Mouse (Mus musculus): ENCODE results near the gene Ap2a2. TPM values are rescaled to one million over a fixed set of nuclear protein-coding genes. Genes with fewer than 3 reads are reported as not detected.
A peak's percentile ranks its signal among the peaks of the same experiment; 100 is the strongest.

The Ap2a2 gene
- polyA plus RNA-seq, 1 experiment from 2014 or later: 67.1 TPM

DNA sequence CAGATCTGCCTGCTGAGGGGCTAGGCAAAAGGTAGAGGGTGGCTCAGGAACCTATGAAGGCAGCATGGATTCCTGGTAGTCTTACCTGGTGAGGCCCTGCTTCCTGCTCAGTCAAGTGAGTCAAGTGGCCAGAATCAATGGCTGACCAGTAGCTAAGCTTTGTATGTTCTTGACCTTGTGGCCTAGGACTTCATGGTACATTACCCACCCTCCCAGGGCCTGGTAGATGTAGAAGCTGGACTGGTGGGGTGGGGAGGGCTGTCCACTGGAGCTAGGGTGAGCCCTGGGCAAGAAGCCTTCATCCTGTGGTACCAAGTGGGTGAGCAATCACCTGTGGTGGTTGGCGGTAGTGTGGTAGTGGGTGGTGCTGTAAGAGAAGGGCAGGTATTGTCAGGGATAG is 80.4 kb downstream of the Ap2a2 start:
- H3K9me3 ChIP-seq (ENCODE audit: control insufficient read depth, low read length): no peaks in the 10 kb centered on the region
- no peak overlapping the region for H3K9ac ChIP-seq (ENCODE audit: low read depth, low read length)
- H3K36me3 ChIP-seq (ENCODE audit: control insufficient read depth, insufficient read depth, low read length): no peaks in the 10 kb centered on the region
- WGBS: 71% methylated on average over 1 of the region's 1 CpGs
- DNase-seq (ENCODE audit: low spot score) (no peak), ATAC-seq (ENCODE audit: low FRiP score) (no peak)
- H3K27me3 ChIP-seq (ENCODE audit: control insufficient read depth, insufficient read depth, low read length): no peaks in the 10 kb centered on the region
- H3K4me3 ChIP-seq (ENCODE audit: low read depth, low read length): no peak overlapping the region
- H3K27ac ChIP-seq (ENCODE audit: low read depth, low read length): no peak overlapping the region
- H3K4me1 ChIP-seq (replicated peaks; ENCODE audit: control insufficient read depth, insufficient read depth, low read length): no peaks in the 10 kb centered on the region
- H3K4me2 ChIP-seq (replicated peaks; ENCODE audit: low read depth, low read length): no peak overlapping the region

DNA sequence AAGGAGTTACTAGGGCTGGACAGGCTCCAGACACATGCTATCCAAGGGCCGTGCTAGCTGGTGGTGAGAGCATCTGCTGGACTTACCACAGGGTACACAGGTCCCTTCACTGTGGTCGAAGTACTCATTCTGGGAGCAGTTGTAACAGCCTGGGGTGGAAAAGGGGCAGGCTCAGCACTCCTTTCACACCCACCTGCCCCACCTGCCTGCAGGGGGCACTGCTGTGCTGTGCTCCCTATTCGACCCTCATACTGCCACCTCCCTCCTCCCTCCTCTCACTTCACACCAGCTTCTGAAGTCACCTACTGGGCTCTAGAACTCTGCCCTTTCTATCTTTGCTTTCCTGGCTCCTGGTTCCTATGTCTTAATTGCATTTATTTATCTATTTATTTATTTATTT is 81.2 kb downstream of the Ap2a2 start:
- Histone ChIP-seq H3K4me3 (ENCODE audit: low read depth, low read length) (no peak overlapping the region), H3K4me1 (replicated peaks; ENCODE audit: control insufficient read depth, insufficient read depth, low read length) (no peaks in the 10 kb centered on the region), H3K27ac (ENCODE audit: low read depth, low read length) (no peak overlapping the region), H3K9me3 (ENCODE audit: control insufficient read depth, low read length) (no peaks in the 10 kb centered on the region), H3K27me3 (ENCODE audit: control insufficient read depth, insufficient read depth, low read length) (no peaks in the 10 kb centered on the region), H3K4me2 (replicated peaks; ENCODE audit: low read depth, low read length) (no peak overlapping the region), H3K36me3 (ENCODE audit: control insufficient read depth, insufficient read depth, low read length) (no peaks in the 10 kb centered on the region), H3K9ac (ENCODE audit: low read depth, low read length) (no peak overlapping the region)
- no peak for ATAC-seq (ENCODE audit: low FRiP score)
- WGBS: 57% methylated on average over 3 of the region's 3 CpGs
- peak; percentile 33 for DNase-seq (ENCODE audit: low spot score)

DNA sequence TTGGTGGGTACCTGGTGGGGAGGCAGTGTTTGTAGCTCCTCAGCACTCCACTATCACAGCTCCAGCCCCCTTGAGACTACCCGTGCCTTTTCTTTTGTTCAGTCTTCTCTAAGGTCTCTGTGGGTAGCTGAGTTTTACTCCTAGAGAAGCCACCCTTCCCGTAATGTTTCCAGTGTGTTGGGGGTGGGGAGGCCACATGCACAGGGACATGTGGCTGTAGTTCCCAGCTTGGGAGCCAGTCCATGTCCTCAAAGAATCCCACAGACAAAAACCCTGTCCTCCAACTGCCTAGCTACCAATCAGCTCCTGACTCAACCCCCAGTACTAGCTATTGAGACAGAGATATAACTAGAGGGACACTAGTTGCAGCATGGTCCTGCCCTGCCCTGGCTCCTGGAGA is 85.1 kb downstream of the Ap2a2 start:
- DNase-seq (ENCODE audit: low spot score): no peak
- H3K9me3 ChIP-seq (ENCODE audit: control insufficient read depth, low read length): no peaks in the 10 kb centered on the region
- H3K36me3 ChIP-seq (ENCODE audit: control insufficient read depth, insufficient read depth, low read length): no peaks in the 10 kb centered on the region
- H3K4me2 ChIP-seq (replicated peaks; ENCODE audit: low read depth, low read length): no peak overlapping the region
- 71% methylated on average over 2 of the region's 2 CpGs for WGBS
- no peak for ATAC-seq (ENCODE audit: low FRiP score)
- H3K4me3 ChIP-seq (ENCODE audit: low read depth, low read length): no peak overlapping the region
- no peaks in the 10 kb centered on the region for H3K27me3 ChIP-seq (ENCODE audit: control insufficient read depth, insufficient read depth, low read length)
- H3K9ac ChIP-seq (ENCODE audit: low read depth, low read length): no peak overlapping the region
- no peak overlapping the region for H3K27ac ChIP-seq (ENCODE audit: low read depth, low read length)
- no peaks in the 10 kb centered on the region for H3K4me1 ChIP-seq (replicated peaks; ENCODE audit: control insufficient read depth, insufficient read depth, low read length)

DNA sequence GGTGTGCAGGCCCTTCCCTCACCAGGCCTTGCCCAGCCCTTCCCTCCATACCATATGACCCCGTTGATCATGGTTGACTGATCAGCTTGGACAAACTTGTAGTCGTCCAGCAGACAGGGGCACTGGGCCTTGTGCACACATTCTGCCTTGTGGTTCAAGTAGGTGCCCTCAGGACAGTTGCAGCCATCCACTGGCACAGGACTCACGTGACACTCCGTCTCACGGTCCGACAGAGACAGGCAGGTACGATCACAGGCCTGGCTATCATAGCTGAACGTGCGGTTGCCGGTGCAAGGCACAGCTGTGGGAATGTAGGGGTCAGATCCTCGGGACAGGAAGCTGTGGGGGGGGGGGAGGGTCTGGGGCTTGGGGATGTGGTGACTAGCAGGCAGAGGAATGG is 85.8 kb downstream of the Ap2a2 start:
- no peak overlapping the region for H3K4me3 ChIP-seq (ENCODE audit: low read depth, low read length)
- DNase-seq (ENCODE audit: low spot score) (no peak), ATAC-seq (ENCODE audit: low FRiP score) (no peak)
- H3K9me3 ChIP-seq (ENCODE audit: control insufficient read depth, low read length): no peaks in the 10 kb centered on the region
- H3K27me3 ChIP-seq (ENCODE audit: control insufficient read depth, insufficient read depth, low read length): no peaks in the 10 kb centered on the region
- H3K36me3 ChIP-seq (ENCODE audit: control insufficient read depth, insufficient read depth, low read length): no peaks in the 10 kb centered on the region
- no peaks in the 10 kb centered on the region for H3K4me1 ChIP-seq (replicated peaks; ENCODE audit: control insufficient read depth, insufficient read depth, low read length)
- H3K9ac ChIP-seq (ENCODE audit: low read depth, low read length): no peak overlapping the region
- H3K27ac ChIP-seq (ENCODE audit: low read depth, low read length): no peak overlapping the region
- WGBS: 75% methylated on average over 11 of the region's 11 CpGs
- H3K4me2 ChIP-seq (replicated peaks; ENCODE audit: low read depth, low read length): no peak overlapping the region

DNA sequence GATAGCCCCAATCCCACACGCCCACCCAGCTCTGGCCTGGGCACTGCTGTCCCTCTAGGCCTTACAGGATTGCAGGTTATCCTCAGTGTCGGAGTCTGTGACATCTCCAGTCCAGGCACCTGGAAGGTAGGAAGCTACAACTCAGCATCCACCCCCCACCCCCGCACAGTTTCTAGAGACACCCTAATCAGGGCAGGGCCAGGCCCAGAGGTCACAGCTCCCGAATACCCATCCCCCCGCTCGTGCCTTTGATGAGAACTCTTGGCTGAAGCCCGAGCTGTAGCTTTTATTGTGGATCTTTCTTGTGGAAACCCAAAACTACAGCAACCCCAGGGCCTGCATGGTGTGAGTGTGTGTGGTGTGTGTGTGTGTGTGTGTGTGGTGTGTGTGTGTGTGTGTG is 90.2 kb downstream of the Ap2a2 start:
- H3K4me1 ChIP-seq (replicated peaks; ENCODE audit: control insufficient read depth, insufficient read depth, low read length): peaks cover 3% of the 10 kb centered on the region
- no peaks in the 10 kb centered on the region for H3K9me3 ChIP-seq (ENCODE audit: control insufficient read depth, low read length)
- H3K27me3 ChIP-seq (ENCODE audit: control insufficient read depth, insufficient read depth, low read length): no peaks in the 10 kb centered on the region
- 40% methylated on average over 7 of the region's 7 CpGs for WGBS
- H3K36me3 ChIP-seq (ENCODE audit: control insufficient read depth, insufficient read depth, low read length): no peaks in the 10 kb centered on the region
- H3K27ac ChIP-seq (ENCODE audit: low read depth, low read length): no peak overlapping the region
- no peak overlapping the region for H3K4me3 ChIP-seq (ENCODE audit: low read depth, low read length)
- no peak overlapping the region for H3K9ac ChIP-seq (ENCODE audit: low read depth, low read length)
- DNase-seq (ENCODE audit: low spot score) (peak; percentile 21), ATAC-seq (ENCODE audit: low FRiP score) (no peak)
- no peak overlapping the region for H3K4me2 ChIP-seq (replicated peaks; ENCODE audit: low read depth, low read length)

DNA sequence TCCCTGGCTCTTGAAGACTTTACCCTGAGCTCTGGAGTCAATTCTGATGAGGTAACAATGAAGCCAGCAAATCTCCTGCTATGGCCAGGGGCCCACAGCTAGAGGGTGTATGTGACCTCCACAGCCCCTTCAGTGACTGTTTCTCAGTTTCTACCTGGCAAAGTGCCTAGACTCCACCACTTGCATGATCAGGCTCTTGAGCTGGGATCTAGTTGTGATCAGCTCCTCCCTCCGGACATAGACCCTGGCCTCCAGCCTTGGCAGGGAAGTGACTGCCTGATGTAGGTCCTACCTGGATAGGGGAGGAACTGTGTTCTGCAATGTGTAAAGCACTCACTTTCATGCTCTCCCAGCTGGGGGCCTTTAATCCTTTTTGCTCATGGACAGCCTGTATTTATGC is 98.4 kb downstream of the Ap2a2 start:
- WGBS: 78% methylated on average over 1 of the region's 1 CpGs
- no peaks in the 10 kb centered on the region for H3K9me3 ChIP-seq (ENCODE audit: control insufficient read depth, low read length)
- H3K27ac ChIP-seq (ENCODE audit: low read depth, low read length): no peak overlapping the region
- no peaks in the 10 kb centered on the region for H3K4me1 ChIP-seq (replicated peaks; ENCODE audit: control insufficient read depth, insufficient read depth, low read length)
- H3K4me3 ChIP-seq (ENCODE audit: low read depth, low read length): no peak overlapping the region
- no peaks in the 10 kb centered on the region for H3K27me3 ChIP-seq (ENCODE audit: control insufficient read depth, insufficient read depth, low read length)
- H3K36me3 ChIP-seq (ENCODE audit: control insufficient read depth, insufficient read depth, low read length): no peaks in the 10 kb centered on the region
- H3K4me2 ChIP-seq (replicated peaks; ENCODE audit: low read depth, low read length): no peak overlapping the region
- H3K9ac ChIP-seq (ENCODE audit: low read depth, low read length): no peak overlapping the region
- ATAC-seq (ENCODE audit: low FRiP score) (no peak), DNase-seq (ENCODE audit: low spot score) (no peak)

DNA sequence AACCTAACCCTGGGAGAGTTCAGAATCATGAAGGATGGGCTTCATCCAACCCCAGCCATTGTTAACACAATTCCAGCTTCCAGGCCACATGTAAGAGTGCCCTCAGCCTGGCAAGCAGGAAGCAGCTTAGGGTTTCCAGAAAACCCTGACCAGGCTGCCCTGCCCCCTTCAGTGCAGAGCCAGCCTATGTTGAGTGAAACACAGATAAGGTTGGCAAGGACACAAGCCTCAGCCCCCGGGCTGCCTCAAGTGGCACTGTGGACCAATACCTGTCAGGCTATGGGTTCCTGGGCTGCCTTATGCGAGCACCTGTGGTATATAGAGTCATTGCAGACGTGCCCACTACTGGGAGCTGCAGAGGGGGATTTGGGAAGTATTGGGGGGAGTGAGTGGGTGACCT is 99.5 kb downstream of the Ap2a2 start:
- Histone ChIP-seq H3K4me3 (ENCODE audit: low read depth, low read length) (no peak overlapping the region), H3K4me2 (replicated peaks; ENCODE audit: low read depth, low read length) (no peak overlapping the region), H3K9me3 (ENCODE audit: control insufficient read depth, low read length) (no peaks in the 10 kb centered on the region), H3K36me3 (ENCODE audit: control insufficient read depth, insufficient read depth, low read length) (no peaks in the 10 kb centered on the region), H3K27me3 (ENCODE audit: control insufficient read depth, insufficient read depth, low read length) (no peaks in the 10 kb centered on the region), H3K4me1 (replicated peaks; ENCODE audit: control insufficient read depth, insufficient read depth, low read length) (no peaks in the 10 kb centered on the region), H3K27ac (ENCODE audit: low read depth, low read length) (no peak overlapping the region), H3K9ac (ENCODE audit: low read depth, low read length) (no peak overlapping the region)
- DNase-seq (ENCODE audit: low spot score) (no peak), ATAC-seq (ENCODE audit: low FRiP score) (no peak)
- WGBS: 74% methylated on average over 3 of the region's 3 CpGs

DNA sequence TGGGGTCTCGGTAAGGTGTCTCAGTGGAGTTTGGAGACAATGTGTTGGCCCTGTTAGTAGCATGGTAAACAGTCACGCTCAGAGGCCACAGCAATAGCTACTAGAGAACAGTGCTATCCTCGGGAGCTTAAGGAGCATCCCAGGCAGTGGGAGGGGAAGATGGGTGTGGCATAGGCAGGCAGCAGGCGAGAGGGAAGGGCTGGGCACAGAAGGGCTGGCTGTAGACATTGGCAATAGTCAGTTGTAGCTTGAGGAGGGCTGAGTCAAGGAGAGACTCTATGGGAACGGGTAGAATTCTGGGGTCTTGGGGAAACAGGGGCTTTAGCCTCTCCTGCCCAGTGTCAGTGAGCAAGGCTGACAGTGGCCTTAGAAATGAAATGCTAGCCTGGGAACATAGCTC is 100.2 kb downstream of the Ap2a2 start:
- H3K4me1 ChIP-seq (replicated peaks; ENCODE audit: control insufficient read depth, insufficient read depth, low read length): no peaks in the 10 kb centered on the region
- H3K9ac ChIP-seq (ENCODE audit: low read depth, low read length): no peak overlapping the region
- H3K27me3 ChIP-seq (ENCODE audit: control insufficient read depth, insufficient read depth, low read length): no peaks in the 10 kb centered on the region
- no peak overlapping the region for H3K4me3 ChIP-seq (ENCODE audit: low read depth, low read length)
- H3K4me2 ChIP-seq (replicated peaks; ENCODE audit: low read depth, low read length): no peak overlapping the region
- H3K36me3 ChIP-seq (ENCODE audit: control insufficient read depth, insufficient read depth, low read length): no peaks in the 10 kb centered on the region
- H3K27ac ChIP-seq (ENCODE audit: low read depth, low read length): no peak overlapping the region
- DNase-seq (ENCODE audit: low spot score) (no peak), ATAC-seq (ENCODE audit: low FRiP score) (no peak)
- no peaks in the 10 kb centered on the region for H3K9me3 ChIP-seq (ENCODE audit: control insufficient read depth, low read length)
- WGBS: 67% methylated on average over 5 of the region's 5 CpGs

DNA sequence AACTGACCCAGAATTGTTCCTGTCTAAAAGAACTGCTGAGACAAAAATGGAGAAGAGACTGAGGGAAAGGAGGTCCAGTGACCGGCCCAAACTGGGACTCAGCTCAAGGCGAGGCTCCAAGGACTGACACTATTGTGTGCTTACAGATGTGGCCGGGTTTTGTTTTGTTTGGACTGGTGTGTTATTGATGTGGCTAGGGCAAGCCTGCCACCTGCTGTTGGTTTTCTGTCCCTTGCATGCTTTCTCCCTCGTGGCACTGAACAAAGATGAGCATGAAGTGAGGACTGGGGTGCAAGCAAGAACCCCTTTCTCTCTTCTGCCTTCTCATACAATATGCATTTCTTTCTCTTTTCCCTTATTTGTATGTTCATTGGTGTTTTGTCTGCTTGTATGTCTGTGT is 104.2 kb downstream of the Ap2a2 start:
- Histone ChIP-seq H3K9me3 (ENCODE audit: control insufficient read depth, low read length) (no peaks in the 10 kb centered on the region), H3K36me3 (ENCODE audit: control insufficient read depth, insufficient read depth, low read length) (no peaks in the 10 kb centered on the region), H3K9ac (ENCODE audit: low read depth, low read length) (no peak overlapping the region), H3K4me3 (ENCODE audit: low read depth, low read length) (no peak overlapping the region), H3K27me3 (ENCODE audit: control insufficient read depth, insufficient read depth, low read length) (no peaks in the 10 kb centered on the region), H3K4me2 (replicated peaks; ENCODE audit: low read depth, low read length) (no peak overlapping the region), H3K27ac (ENCODE audit: low read depth, low read length) (no peak overlapping the region), H3K4me1 (replicated peaks; ENCODE audit: control insufficient read depth, insufficient read depth, low read length) (no peaks in the 10 kb centered on the region)
- 16% methylated on average over 4 of the region's 4 CpGs for WGBS
- DNase-seq (ENCODE audit: low spot score): peak; percentile 46
- ATAC-seq (ENCODE audit: low FRiP score): no peak

Data from hindbrain, embryonic 11.5 days (tissue).